Mouse (Mus musculus) testis, adult 2 months (tissue): ENCODE results near the gene Mrc1.

Source experiments
- CTCF ChIP-seq: fragments of 200-500 bp; IDR thresholded peaks from 2 replicates; pipeline ENCODE4 v1.5.1; 2012; ENCODE audit warnings: low read depth, mild to moderate bottlenecking, inconsistent platforms, low read length, moderate library complexity; ENCODE audit not compliant: control insufficient read depth, insufficient read depth, insufficient replicate concordance
- POLR2A ChIP-seq: fragments of 200-500 bp; IDR thresholded peaks from 2 replicates; pipeline ENCODE4 v1.6.1; 2012; ENCODE audit warnings: low read depth, mild to moderate bottlenecking, inconsistent platforms, low read length, moderate library complexity; ENCODE audit not compliant: control insufficient read depth

GRCm38 (mm10) chr2:14199621-14200020 is 29.6 kb upstream of the Mrc1 start:
- TF ChIP-seq CTCF (no peak), POLR2A (no peak)
